Mouse (Mus musculus) brain, embryonic 18.5 days (tissue): ENCODE results near the gene Cflar.
A peak's percentile ranks its signal among the peaks of the same experiment; 100 is the strongest.
"Not testable (repeated sequence)": the region's sequence is repeated elsewhere in the genome, so short reads cannot be mapped to it uniquely, and the experiment has no call there.

Experiments used
- DNase-seq: peaks from one replicate; pipeline ENCODE4 v3.0.0-alpha.2; 2012; ENCODE audit warnings: low read depth, low spot score

Cflar gene

DNA sequence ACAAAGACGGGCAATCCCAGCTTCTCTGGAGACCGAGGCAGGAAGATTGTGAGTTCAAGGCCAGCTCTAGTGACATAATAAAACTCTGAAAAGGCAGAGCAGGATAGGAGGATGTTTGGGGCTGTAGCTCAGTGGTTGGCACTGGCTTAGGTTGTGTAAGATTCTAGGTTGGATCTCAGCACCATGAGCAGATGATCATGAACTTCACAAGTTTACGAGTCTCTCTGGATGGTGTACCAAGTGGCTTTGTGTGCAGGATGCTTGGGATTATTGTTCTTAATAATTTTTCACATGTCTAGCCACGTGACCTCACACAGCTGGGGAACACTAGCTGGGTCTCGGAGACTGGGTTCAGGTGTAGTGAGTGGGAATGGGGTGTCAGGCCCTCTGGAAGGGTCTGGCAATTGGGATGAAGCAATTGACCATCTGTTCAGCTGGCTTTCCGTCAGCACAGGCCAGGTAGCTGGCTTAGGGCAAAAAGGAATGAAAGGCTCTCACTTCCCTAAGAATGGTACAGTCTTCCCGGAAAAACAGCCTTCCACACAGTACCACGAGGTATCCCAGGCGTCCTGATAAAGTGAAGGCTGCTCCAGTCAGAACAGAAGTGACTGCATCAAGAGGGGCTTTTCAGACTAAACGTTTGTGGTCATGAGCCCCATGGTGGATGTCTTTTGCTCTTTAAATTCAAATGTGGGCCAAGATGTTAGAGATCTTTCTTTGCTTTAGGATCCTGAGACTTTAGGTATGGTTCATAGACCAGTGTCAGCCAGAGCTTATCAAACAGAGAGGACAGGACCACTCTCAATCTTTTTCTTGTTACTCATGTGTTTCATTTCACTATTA lies 16.7 kb downstream of the Cflar start:
- DNase-seq = no peak

DNA sequence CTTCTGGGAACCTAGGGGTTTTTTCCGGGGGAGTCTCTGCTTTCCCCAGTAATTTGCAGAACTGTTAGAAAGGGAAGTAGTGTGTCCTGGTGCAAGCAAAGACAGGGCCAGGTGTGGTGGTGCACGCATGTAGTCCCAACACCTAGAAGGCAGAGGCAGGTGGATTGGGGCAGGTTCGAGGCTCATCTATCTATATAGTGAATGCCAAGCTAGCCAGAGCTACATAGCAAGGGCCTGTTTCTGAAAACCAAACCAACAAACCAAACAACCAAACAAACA lies 17.2 kb downstream of the Cflar start:
- DNase-seq = no peak

DNA sequence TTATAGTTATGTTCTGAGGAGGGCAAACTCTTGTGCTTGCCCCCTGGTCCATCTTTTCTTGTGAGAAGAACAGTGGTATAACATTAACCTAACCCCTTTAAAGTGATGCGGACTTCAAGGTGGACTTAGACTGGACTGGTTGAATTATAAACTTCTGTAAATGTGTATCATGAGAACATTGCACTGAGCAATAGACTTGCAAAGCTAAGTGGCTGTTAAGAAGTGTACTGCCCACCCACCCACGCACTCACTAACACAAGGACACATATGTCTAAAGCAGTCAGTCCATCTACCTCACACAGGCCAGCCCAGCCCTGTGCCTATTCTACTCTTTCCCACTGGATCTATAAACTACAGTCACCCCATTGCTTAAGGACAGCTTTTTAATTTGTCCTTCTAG lies 22.3 kb downstream of the Cflar start:
- DNase-seq = no peak

DNA sequence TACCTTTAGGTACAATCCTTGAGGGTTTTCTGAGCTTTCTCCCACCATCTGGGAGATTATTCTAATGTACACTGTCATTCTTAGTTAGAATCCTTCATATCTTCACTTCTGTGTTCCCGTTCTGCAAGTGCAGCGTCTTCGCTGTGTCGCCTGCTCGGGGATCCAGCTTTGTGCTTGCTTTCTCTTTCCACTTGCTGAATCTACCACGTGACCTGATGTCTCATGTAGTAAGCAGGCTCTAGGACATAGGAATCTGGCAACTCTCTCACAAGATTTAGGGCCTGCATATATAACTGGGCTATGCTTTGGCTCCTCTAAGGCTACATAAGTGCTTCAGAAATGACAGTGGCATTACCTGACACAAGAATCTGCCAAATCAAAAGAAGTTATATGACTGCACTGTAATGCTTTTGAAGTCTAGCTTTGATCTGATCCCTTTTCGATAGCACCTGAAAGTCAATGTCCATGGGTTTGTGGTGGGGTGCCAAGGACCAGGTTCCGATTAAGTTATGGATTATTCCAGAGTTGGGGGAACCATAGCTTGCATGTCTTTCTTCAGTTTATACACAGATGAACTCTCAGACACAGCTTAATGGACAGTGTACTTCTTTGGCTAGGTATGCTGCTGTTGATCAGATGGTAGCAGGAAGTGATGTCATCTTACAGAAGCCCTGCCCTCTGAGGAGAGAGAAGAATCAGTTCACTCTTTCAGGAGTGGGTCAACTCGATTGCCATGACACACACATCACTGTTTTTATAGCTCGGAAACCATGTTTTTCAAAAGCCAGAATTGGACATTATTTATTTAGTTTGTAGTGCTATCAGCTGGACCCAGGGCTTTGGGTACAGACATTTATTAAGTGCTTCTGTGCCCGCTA lies 23.0 kb downstream of the Cflar start:
- no peak for DNase-seq

DNA sequence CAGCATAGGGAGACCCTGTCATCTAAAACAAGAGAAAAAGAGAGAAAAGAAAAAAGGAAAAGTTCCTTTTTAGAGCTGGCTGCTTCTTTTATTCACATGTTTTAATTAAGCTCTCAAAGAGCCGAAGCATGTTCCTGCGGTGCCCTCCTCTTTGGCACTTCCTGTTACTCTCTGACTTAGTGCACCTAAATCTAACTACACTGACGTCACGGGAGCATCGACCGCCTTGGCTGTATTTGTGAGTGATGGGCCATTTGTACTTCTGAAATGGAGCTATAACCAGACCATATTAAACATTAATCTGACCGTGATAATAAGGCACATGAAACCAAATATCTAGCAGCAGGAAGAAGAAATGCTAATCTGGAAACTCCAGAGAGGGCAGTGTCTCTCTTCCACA lies 24.7 kb downstream of the Cflar start:
- no peak for DNase-seq

DNA sequence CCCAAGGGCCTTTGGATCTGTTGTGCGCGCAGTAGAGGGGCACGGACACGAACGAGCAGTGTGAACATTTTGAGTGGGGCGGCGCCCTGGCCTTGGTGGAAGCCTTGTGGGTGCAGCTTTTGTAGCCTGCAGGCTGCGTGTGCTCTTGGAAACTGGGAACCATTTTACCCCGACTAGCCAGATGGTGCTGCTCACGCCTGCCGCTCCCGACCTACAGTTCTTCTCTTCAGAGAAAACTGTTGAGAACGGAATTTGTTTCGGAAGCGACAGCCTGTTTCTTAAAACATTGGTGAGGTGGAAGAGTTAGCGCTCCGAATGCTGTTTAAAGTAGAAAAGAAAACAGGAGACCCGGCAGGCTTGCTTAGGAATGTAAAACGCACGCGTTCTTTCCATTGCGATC lies 25.7 kb downstream of the Cflar start:
- no peak for DNase-seq

DNA sequence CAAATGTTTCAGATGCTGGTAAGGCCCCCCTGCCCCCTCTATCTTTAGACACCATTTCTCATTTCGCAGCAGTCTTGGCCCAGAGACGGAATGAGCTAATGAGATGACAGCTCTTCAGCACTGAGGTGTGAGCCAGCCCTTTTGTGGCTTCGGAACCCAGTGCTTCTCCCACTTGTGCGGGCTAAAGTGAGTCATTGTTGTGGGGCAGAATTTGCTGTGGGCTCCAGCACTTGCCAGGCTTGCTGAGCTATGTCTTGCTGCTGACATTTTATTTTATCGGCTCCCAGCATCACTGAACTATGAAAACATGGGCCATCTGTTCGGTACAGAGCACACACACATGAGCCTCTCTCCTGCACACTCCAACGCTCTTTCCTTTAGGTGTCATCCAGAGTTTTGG lies 28.2 kb downstream of the Cflar start:
- peak; percentile 57 for DNase-seq

DNA sequence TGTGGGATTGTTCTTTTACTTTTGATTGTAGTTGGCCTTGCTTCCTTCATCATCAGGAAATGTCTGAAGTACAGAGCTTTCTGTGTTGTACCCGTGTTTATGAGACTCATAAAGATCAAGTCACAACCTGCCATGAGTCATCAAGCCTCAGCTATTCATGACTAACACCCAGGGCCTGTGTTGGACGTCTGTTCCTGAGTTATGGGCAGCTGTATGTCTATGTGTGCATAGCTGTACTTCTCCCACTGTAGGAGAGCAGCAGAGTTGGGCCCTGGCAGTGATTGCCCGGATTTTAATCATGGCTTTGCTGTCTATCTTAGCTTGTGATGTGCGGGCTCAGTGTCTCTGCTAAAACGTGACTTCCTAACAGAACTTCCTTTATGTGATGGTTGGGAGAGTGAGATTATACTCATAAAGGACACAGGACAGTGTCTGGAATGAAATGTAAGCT lies 31.3 kb downstream of the Cflar start:
- no peak for DNase-seq

DNA sequence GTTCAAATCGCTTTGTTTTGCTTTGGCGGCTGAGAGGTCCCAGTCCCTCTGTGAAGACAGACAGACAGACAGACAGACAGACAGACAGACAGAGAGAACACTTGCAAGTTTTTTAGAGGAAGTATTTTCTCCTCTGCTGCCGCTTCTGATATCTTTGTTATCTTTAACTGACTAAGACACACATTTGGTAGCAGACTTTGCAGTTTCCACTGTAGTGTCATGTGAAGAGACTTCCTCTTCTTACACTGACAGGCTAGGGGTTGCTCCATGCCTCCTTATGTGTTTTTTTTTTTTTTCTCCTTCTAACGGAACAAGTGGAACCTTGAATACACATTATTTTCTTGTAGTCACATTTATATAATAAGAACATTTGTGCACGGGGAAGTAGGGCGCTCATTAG lies 31.9 kb downstream of the Cflar start:
- no peak for DNase-seq

DNA sequence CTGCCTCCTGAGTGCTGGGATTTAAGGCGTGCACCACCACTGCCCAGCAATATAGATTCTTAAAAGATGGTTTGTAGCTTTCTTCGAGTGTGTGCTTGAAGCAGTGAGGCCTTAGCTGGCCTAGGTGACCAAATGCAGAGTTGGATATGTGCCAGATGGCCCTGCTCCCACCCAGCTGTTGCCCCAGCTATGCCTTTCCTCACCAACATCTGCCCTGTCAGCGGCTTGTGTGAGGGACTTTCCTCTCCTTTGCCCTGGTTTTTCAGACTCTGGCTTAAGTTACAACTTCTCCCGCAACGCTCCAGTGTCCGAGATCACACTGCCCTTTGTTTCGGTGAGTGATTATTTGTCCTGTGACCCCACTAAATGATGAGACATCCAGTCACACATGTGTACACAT lies 33.3 kb downstream of the Cflar start:
- DNase-seq = no peak

DNA sequence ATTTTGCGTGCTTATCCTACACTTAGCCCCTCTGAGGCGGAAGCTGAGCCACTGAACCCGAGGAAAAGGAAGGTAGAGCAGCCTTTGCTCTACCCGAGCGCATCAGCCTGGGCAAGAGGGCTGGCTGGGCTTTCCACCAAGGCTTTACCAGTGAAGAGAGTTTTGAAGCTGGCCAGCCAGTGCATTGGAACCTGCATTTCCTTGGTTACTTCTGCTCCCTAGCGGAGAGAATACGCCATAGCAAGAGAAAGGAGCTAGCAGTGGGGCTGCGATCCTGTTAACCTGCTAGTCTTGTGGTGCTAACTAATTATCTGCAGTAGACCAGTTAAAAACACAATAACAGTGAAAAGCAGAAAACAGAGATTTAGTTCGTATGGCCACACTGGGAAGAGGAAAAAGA lies 35.6 kb downstream of the Cflar start:
- no peak for DNase-seq

DNA sequence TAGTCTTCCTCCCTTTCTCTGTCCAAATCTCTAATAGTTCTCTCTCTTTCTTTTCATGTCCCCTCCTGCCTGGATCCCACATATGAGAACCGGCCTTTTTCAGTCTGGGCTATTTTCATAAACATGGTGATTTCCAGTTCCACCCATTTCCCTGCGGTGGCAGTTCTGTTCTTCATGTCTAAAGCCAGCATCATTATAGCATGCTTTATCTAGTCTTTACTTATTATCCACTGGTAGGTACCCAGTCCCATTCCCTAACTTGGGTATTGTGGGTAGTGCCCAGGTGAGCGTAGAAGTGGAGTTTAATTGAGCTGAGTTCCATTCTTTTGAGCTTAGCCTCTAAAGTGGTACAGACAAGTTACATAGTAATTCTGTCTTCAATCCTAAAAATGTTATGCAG lies 48.1 kb downstream of the Cflar start:
- no peak for DNase-seq

DNA sequence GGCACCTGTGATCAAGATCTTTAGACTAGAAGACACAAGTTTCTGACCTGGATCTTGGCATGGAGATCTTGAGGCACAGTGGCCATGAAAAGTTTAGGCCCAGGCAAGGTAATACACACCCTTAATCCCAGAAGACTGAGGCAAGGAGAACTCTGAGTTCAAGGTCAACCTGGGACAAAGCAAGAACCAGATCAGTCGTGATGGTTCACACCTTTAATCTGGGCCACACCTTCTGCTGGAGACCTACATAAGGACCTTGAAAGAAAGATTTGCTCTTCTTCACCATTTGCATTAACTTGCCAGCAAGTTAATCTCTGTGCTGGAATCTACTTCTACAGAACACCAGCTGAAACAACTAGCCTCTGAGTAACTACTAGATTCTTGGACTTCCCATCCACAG lies 49.3 kb downstream of the Cflar start:
- DNase-seq = no peak

DNA sequence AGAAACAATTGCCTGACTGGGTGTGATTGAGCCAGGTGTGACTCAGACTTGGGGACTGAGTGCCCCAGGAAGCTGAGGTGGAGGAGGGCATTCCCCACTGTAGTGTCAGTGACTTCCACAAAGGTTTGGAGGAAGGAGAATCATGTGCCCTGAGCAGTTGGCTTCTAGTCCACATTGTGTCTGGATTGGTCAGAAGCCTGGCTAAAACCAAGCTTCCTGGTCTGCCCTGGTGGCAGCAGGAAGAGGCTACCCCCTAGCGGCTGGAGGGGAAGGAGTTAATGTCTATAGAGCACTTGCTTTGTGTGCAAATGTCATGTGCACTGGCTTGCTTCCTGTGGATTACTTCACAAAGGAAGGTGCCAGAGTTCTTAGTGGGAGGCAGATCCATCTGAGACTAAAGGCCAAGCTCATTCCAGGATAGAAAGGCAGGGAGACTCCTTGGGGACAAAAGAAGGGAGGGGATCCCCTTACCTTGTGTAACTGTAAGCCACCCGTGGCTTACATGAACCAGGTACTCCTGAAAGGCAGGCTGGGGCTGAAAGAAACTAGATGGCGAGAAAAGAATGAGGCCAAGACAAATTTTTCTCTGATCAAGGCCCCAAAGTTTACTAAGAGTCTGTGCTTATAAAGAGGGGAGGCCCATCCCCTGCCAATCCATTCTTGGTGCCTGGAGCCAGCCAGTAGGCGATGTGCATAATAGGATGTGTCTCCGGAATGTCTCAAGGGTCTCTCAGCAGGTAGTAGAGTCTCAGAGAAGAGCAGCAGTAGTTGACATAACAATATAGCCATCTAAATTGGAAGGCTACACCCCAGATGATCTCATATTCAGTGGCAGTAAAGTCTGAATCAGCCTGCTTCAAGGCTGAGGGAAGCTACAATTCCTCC lies 50.3 kb downstream of the Cflar start:
- not testable (repeated sequence) for DNase-seq

DNA sequence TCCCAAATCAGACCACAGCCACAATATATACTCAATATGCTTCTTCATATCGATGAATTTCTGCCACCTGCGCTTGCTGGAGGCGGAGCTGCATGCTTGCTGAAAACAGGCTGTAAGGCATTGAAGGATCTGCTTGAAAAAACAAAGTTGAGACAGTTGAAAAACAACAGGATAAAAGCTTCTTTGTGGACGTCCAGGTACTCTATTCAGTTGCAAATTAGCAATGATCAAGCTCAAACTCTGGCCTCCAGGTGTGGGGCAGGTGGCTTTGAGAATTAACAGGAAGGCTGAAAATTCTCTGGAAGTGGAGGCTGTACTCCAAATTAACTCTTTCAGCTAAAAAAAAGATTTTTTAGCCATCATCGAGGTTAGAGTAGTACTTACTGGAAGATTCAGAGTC lies 51.3 kb downstream of the Cflar start:
- no peak for DNase-seq

DNA sequence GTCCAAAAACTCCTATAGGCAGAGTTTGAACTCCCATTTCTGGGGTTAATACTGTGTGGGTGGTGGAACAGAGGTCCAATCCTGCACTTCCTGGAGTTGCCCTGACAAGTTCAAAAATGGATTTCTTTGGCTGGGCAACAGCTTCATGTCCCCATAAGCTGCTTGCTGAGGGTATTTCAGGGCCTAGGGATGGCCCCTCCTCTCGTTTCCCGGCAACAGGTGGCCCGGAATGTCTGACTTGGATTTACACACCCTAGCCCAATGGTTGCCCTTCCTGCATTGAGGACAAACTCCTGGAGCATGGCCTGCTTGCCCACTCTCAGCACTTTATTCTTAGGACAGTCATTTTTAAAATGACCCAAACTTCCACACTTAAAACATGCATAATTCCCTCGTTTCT lies 55.1 kb downstream of the Cflar start:
- not testable (repeated sequence) for DNase-seq

DNA sequence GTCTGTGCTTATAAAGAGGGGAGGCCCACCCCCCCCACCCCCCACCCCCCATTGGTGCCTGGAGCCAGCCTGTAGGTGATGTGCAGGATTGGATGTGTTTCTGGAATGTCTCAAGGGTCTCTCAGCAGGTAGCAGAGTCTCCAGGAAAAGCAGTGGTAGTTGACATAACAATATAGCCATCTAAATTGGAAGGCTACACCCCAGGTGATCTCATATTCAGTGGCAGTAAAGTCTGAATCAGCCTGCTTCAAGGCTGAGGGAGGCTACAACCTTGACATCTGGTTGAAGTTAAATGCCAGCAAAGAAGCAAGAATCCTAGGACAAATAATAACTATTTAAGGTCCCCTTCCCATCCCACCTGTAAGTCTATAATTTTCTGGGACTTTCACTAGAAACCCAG lies 57.8 kb downstream of the Cflar start:
- no peak for DNase-seq

DNA sequence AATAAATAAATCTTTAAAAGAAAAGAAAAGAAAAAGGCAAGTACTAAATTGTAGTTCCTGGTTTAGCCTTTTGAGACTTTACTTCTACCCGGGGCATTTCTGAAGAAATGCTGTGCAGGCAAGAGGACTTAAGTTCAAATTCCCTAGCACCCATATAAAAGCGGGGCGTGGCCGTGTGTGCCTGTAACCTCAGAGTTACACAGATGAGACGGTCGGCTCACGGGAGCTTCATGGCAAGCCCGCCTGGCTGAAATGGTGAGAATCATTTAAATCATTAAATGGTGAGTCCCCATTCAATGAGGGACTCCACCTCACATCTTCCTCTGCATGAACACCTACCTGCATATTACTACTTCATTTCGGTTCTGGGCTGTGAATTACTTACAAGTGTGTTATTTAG lies 58.4 kb downstream of the Cflar start:
- DNase-seq = no peak

DNA sequence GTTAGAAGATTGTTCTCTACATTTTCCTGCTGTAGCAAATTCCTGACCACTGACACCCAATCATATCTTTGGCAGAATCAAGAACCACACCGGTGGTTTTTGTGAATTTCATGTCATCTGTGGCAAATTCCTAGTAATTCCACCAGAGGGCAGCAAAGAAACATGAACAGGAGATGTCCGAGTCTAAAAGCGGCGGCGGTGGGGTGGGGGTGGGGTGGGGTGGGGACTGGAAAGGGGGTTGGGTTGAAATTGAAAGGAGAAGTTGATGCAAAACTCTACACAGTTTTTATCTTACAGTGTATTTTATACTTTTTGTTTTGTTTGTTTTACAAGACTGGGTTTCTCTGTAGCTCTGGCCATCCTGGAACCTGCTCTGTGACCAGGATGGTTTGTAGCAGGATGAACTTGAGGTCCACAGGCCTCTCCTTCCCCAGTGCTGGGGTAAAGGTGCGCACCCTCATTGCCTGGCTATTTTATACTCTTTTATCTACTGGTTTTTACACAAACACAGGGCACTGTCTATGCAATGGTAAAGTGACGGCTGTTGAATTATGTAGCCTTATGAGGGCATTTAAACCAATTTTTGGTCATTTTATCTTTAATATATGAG lies 58.9 kb downstream of the Cflar start:
- peak; percentile 3 for DNase-seq

DNA sequence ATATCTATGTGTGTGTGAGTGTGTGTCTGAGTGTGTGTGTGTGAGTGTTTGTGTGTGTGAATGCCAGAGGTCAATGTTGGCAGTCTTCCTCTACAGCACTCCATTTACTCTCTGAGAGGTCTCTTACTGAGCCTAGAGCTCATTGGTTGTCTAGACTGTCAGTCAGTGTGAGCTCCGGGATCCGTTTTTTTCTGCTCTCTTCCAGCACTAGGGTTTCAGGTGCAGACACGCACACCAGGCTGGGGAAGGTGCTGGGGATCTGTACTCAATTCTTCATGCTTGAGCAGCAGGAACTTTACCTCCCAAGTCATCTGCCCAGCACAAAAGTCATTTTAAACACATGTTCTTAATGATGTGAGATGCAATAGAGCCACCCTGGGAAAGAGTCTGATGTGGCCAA lies 60.8 kb downstream of the Cflar start:
- no peak for DNase-seq

DNA sequence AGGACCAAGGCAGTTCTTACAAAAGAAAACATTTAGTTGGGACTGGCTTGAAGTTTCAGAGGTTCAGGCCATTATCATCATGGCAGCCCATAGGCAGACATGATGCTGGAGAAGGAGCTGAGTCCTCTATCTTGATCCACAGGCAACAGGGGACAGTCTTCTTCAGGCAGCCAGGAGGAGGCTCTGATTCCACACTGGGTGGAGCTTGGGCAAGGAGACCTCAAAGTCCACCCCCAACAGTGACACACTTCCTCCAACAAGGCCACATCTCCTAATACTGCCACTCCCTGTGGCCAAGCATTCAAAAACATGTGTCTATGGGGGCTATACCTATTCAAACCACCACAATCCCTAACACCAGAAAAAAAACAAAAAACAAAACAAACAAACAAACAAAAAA lies 62.0 kb downstream of the Cflar start:
- DNase-seq = no peak

DNA sequence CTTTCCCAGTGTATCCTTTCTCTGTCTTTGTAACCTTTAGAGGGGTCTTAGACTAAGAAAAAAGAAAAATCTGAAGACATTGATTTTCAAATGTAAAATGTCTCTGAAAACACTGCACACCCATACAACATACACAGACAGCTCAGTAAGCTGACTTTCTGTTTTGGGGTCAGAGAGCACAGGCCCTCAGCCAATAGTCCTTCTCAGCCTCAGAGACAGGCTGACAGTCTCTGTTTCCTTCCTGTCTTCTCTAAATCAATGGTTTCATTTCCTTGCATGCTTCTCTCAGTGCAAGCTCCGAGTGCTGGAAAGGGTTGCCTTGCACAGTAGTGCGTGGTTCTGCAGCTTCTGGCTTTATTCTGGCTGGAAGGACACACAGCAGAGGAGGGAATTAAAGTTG lies 62.6 kb downstream of the Cflar start:
- no peak for DNase-seq
